Mouse (Mus musculus) testis, adult 2 months (tissue): ENCODE data around the gene Nutm1.

Experiments used
- CTCF ChIP-seq: fragments of 200-500 bp; IDR thresholded peaks from 2 replicates; pipeline ENCODE4 v1.5.1; 2012; ENCODE audit warnings: low read depth, mild to moderate bottlenecking, inconsistent platforms, low read length, moderate library complexity; ENCODE audit not compliant: control insufficient read depth, insufficient read depth, insufficient replicate concordance
- POLR2A ChIP-seq: fragments of 200-500 bp; IDR thresholded peaks from 2 replicates; pipeline ENCODE4 v1.6.1; 2012; ENCODE audit warnings: low read depth, mild to moderate bottlenecking, inconsistent platforms, low read length, moderate library complexity; ENCODE audit not compliant: control insufficient read depth

- no peak for TF ChIP-seq CTCF
- no peak for TF ChIP-seq POLR2A
Measured at GRCm38 (mm10) chr2:112238006-112238405, 21.1 kb downstream of the Nutm1 start.
